8 mouse cellular contexts compared by ENCODE assay signal in genomic region chr16:21332411-21332810, GRCm38 (mm10).
DNase-seq lines count a peak whose midpoint lies in the region; ATAC-seq lines count a peak whose summit lies in the region.

No protein-coding gene starts in this region.

- H3K27me3 ChIP-seq in neural tube, embryonic 11.5 days (ENCODE audit: control insufficient read depth, insufficient read depth, low read length): no peaks in the 10 kb centered on the region
- no peaks in the 10 kb centered on the region for H3K27me3 ChIP-seq in hindbrain, embryonic 14.5 days (ENCODE audit: control insufficient read depth, insufficient read depth, low read length)
- peaks cover 10% of the 10 kb centered on the region for H3K27me3 ChIP-seq in midbrain, embryonic 13.5 days

- no peak for DNase-seq in neural tube, embryonic 11.5 days (ENCODE audit: low spot score)
- no peak for DNase-seq in neural tube, embryonic 10.5 days (ENCODE audit: extremely low spot score, low spot score)
- DNase-seq in cerebellum, adult 9-10 months: peak; percentile 66
- DNase-seq in hindbrain, embryonic 14.5 days (ENCODE audit: low spot score): no peak
- no peak for DNase-seq in ovary, postnatal 14 days (ENCODE audit: low spot score)
- no peak for DNase-seq in layer of hippocampus, postnatal 25 days (ENCODE audit: extremely low spot score in 1 of 2, low spot score in 1 of 2)

- no peaks in the 10 kb centered on the region for H3K4me1 ChIP-seq in neural tube, embryonic 11.5 days (ENCODE audit: control insufficient read depth, insufficient read depth, low read length)
- peaks cover 22% of the 10 kb centered on the region for H3K4me1 ChIP-seq in hindbrain, embryonic 14.5 days (replicated peaks; ENCODE audit: control insufficient read depth, insufficient read depth, low read length)
- H3K4me1 ChIP-seq in midbrain, embryonic 13.5 days (replicated peaks): peaks cover 24% of the 10 kb centered on the region

- no peak for ATAC-seq in neural tube, embryonic 11.5 days (ENCODE audit: insufficient read depth, low FRiP score, low TSS enrichment)
- ATAC-seq in hindbrain, embryonic 14.5 days (ENCODE audit: low FRiP score): no peak
- ATAC-seq in midbrain, embryonic 13.5 days: no peak
- ATAC-seq in megakaryocyte progenitor cell, adult 5-6 weeks (replicated peaks; ENCODE audit: poor library complexity): no peak

- H3K4me2 ChIP-seq in neural tube, embryonic 11.5 days (ENCODE audit: low read depth): peak overlapping the region; percentile 73
- H3K4me2 ChIP-seq in hindbrain, embryonic 14.5 days (replicated peaks): peak overlapping the region; percentile 85
- H3K4me2 ChIP-seq in midbrain, embryonic 13.5 days (replicated peaks): peak overlapping the region; percentile 89

- no peaks in the 10 kb centered on the region for H3K9me3 ChIP-seq in neural tube, embryonic 11.5 days (ENCODE audit: control insufficient read depth, low read length)
- no peaks in the 10 kb centered on the region for H3K9me3 ChIP-seq in hindbrain, embryonic 14.5 days (ENCODE audit: control insufficient read depth, low read length)
- H3K9me3 ChIP-seq in midbrain, embryonic 13.5 days: no peaks in the 10 kb centered on the region

- H3K27ac ChIP-seq in neural tube, embryonic 11.5 days (ENCODE audit: low read depth, low read length): no peak overlapping the region
- peak overlapping the region; percentile 98 for H3K27ac ChIP-seq in hindbrain, embryonic 14.5 days
- H3K27ac ChIP-seq in midbrain, embryonic 13.5 days: peak overlapping the region; percentile 96

- whole genome bisulfite sequencing in neural tube, embryonic 11.5 days: 72% methylated on average over 7 of the region's 7 CpGs
- WGBS in hindbrain, embryonic 14.5 days: 59% methylated on average over 7 of the region's 7 CpGs
- WGBS in midbrain, embryonic 13.5 days: 63% methylated on average over 7 of the region's 7 CpGs

- no peaks in the 10 kb centered on the region for H3K36me3 ChIP-seq in neural tube, embryonic 11.5 days (ENCODE audit: control insufficient read depth, insufficient read depth, low read length)
- H3K36me3 ChIP-seq in hindbrain, embryonic 14.5 days (replicated peaks; ENCODE audit: control insufficient read depth, insufficient read depth): no peaks in the 10 kb centered on the region
- H3K36me3 ChIP-seq in midbrain, embryonic 13.5 days: no peaks in the 10 kb centered on the region

- peak overlapping the region; percentile 61 for H3K4me3 ChIP-seq in neural tube, embryonic 11.5 days (ENCODE audit: low read depth, low read length)
- peak overlapping the region; percentile 48 for H3K4me3 ChIP-seq in hindbrain, embryonic 14.5 days (replicated peaks; ENCODE audit: low read length)
- H3K4me3 ChIP-seq in midbrain, embryonic 13.5 days (replicated peaks): peak overlapping the region; percentile 68

- H3K9ac ChIP-seq in neural tube, embryonic 11.5 days (ENCODE audit: low read length): peak overlapping the region; percentile 72
- peak overlapping the region; percentile 67 for H3K9ac ChIP-seq in hindbrain, embryonic 14.5 days
- H3K9ac ChIP-seq in midbrain, embryonic 13.5 days (replicated peaks): peak overlapping the region; percentile 83
